Mouse (Mus musculus) spleen, adult 2 months (tissue): Measurements from ENCODE around the gene Vmn2r116. TPM values are rescaled to one million over a fixed set of nuclear protein-coding genes. Genes with fewer than 3 reads are reported as not detected.
"Not testable (repeated sequence)": the region's sequence is repeated elsewhere in the genome, so short reads cannot be mapped to it uniquely, and the experiment has no call there.

Experiments used
- DNase-seq, 2 experiments: peaks; one replicate each; pipeline versions ENCODE4 v3.0.0 to v3.0.0-alpha.2; 2012 to 2021; ENCODE audit warnings: low spot score in 2 of 2, low read depth in 1 of 2
- H3K27ac ChIP-seq: fragments of 200-500 bp; 2 replicates; pipeline ENCODE4 v1.5.1; 2012; ENCODE audit warnings: low read length, inconsistent platforms; ENCODE audit not compliant: insufficient read depth
- H3K27me3 ChIP-seq: fragments of 200-500 bp; 2 replicates; pipeline ENCODE4 v1.6.1; 2012; ENCODE audit warnings: mild to moderate bottlenecking, moderate library complexity, low read length, inconsistent platforms; ENCODE audit not compliant: control insufficient read depth, insufficient read depth
- H3K36me3 ChIP-seq: fragments of 200-500 bp; 2 replicates; pipeline ENCODE4 v1.6.1; 2012; ENCODE audit warnings: mild to moderate bottlenecking, low read length, inconsistent platforms; ENCODE audit not compliant: control insufficient read depth, insufficient read depth
- H3K4me1 ChIP-seq: fragments of 200-500 bp; 2 replicates; pipeline ENCODE4 v1.6.1; 2011; ENCODE audit warnings: inconsistent platforms; ENCODE audit not compliant: control insufficient read depth, insufficient read depth, insufficient read length
- H3K4me3 ChIP-seq: fragments of 200-500 bp; 2 replicates; pipeline ENCODE4 v1.5.1; 2011; ENCODE audit warnings: mild to moderate bottlenecking, inconsistent platforms; ENCODE audit not compliant: insufficient read depth, insufficient read length; ENCODE audit errors: extremely low read depth
- CTCF ChIP-seq: fragments of 200-500 bp; IDR thresholded peaks from 2 replicates; pipeline ENCODE4 v1.5.1; 2011; ENCODE audit warnings: mild to moderate bottlenecking, inconsistent platforms; ENCODE audit not compliant: insufficient read depth, insufficient read length, insufficient replicate concordance; ENCODE audit errors: extremely low read depth
- POLR2A ChIP-seq: fragments of 200-500 bp; IDR thresholded peaks from 2 replicates; pipeline ENCODE4 v1.6.1; 2011; ENCODE audit warnings: low read depth, low read length, inconsistent platforms
- WGBS: fragments of 180-500 bp; shearing (Covaris S2); methylation state at CpG from one replicate; pipeline ENCODE4 v1.1.7; 2018; 5-methylcytosine and 5-hydroxymethylcytosine counted together
- polyA plus RNA-seq: library from polyadenylated mRNA; depleted of rRNA; stranded (reverse); fragments of >200 nt; gene quantifications from 2 replicates; pipeline ENCODE4 v1.2.3, GENCODE M21; 2012; rRNA removed

Vmn2r116 gene
- polyA plus RNA-seq, result not detected in 2 replicates

DNA sequence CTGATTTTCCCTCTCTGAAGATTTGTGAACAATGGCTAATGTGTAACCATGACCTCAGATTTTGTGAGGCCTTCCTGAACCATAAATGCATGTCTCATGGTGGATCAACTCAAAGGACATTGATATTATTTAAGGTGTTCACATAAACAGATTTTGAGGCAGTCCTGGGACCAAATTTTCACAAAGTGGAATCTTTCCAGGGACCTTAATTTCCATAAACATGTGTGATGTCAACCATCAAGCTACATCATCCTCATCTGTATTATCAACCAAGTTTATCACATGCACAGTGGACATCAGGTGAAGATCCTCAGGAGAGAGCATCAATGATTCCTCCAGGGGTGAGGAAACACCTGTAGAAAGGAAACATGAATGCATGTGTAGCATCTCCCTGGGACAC, at the start of gene Vmn2r116:
Vmn2r116 (plus strand) TSS at position 301 of the 400 bp plus-strand sequence.
- not testable (repeated sequence) for H3K36me3 ChIP-seq, H3K4me3 ChIP-seq, H3K4me1 ChIP-seq, H3K27me3 ChIP-seq, H3K27ac ChIP-seq, DNase-seq

DNA sequence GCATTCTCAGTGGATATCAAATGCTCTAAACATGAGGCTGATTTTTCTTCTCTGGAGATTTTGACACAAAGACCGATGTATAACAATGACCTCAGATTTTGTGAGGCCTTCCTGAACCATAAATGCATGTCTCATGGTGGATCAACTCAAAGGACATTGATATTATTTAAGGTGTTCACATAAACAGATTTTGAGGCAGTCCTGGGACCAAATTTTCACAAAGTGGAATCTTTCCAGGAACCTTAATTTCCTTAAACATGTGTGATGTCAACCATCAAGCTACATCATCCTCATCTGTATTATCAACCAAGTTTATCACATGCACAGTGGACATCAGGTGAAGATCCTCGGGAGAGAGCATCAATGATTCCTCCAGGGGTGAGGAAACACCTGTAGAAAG, 41.0 kb upstream of the Vmn2r116 start, which contains the start of gene Vmn2r115:
Vmn2r115 (plus strand) TSS at position 301 of the 400 bp plus-strand sequence.
- H3K27ac ChIP-seq, H3K4me3 ChIP-seq, H3K27me3 ChIP-seq, H3K36me3 ChIP-seq, DNase-seq, H3K4me1 ChIP-seq: not testable (repeated sequence)
- WGBS, result 34% methylated on average over 2 of the region's 2 CpGs

DNA sequence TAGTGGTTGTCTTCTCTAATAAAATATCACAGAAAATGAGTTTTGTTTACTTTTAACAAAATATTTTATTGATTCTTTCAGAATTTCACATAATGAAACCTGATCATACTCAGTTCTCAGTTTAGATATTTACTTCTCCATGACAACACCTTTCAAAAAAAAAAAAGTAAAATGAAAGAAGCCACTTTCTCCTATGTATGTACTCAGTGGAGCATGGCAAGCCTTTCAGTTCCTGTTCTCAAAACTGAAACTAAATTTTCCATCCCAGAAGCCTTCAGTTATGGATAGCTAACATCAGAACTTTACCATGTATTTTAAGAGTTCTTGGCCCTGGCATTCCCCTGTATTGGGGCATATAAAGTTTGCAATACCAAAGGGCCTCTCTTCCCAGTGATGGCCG, 32.8 kb upstream of the Vmn2r116 start:
- Histone ChIP-seq H3K4me3 (no peak overlapping the region), H3K4me1 (no peaks in the 10 kb centered on the region), H3K36me3 (no peaks in the 10 kb centered on the region), H3K27me3 (no peaks in the 10 kb centered on the region), H3K27ac (no peak overlapping the region)
- WGBS, result 79% methylated on average over 1 of the region's 1 CpGs
- no peak for TF ChIP-seq POLR2A
- no peak for TF ChIP-seq CTCF
- no peak for DNase-seq

DNA sequence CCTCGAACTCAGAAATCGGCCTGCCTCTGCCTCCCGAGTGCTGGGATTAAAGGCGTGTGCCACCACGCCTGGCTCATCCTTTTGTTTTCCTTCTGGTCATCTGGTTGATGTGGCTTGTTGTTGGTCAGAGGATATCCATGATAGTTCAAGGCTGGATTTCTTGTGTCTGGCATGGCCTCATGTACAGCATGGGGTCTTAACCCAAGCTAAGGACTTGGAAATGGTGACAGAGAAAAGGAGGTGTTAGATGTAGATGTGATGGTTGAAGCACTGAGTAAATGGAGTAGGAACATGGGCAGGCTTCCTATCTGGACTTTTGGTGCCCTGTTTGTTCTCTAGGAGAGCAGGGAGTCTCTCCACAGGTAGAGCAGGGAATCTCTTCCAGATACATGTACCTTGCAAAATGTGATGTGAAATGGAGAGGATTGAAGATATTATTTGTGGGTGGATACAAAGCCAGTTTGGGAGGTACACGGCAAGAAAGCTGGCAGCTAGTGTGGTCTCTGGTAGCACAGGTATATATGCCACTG, 48.8 kb downstream of the Vmn2r116 start:
- Histone ChIP-seq H3K4me3 (no peak overlapping the region), H3K4me1 (no peaks in the 10 kb centered on the region), H3K27ac (no peak overlapping the region), H3K36me3 (no peaks in the 10 kb centered on the region), H3K27me3 (no peaks in the 10 kb centered on the region)
- 74% methylated on average over 6 of the region's 6 CpGs for WGBS
- TF ChIP-seq CTCF (no peak), POLR2A (no peak)
- no peak for DNase-seq

Other genes starting within 250 kb of the Vmn2r116 start
- 0.29 and 0.44 TPM in 2 replicates for gene Zfp40, start 191.4 kb upstream of the Vmn2r116 start, polyA plus RNA-seq
- gene Vmn2r114, start 72.1 kb upstream of the Vmn2r116 start, polyA plus RNA-seq, result not detected in 2 replicates
- gene Vmn2r115, start 40.9 kb upstream of the Vmn2r116 start, polyA plus RNA-seq, result not detected in 2 replicates
- not detected in 2 replicates for gene Vmn2r117, start 95.1 kb downstream of the Vmn2r116 start, polyA plus RNA-seq
- gene Zfp213, start 179.6 kb downstream of the Vmn2r116 start, polyA plus RNA-seq, result 11.8 and 17.2 TPM in 2 replicates
- gene Zfp13, start 214.9 kb downstream of the Vmn2r116 start, polyA plus RNA-seq, result 2.9 and 3.4 TPM in 2 replicates
- gene Zscan10, start 216.3 kb downstream of the Vmn2r116 start, polyA plus RNA-seq, result 0.06 TPM in 1 of 2 replicates, not detected in the other